Mouse (Mus musculus) lung, embryonic 15.5 days (tissue): ENCODE measurements around the gene Crb2. TPM values are rescaled to one million over a fixed set of nuclear protein-coding genes. Genes with fewer than 3 reads are reported as not detected.

Source experiments
- ATAC-seq: fragments of 200-750 bp; cut with Nextera tagmentation; 2 replicates; pipeline ENCODE4 v1.8.0; 2017; ENCODE audit warnings: moderate number of reproducible peaks, borderline replicate concordance; ENCODE audit not compliant: low FRiP score, low TSS enrichment; ENCODE audit errors: extremely low read depth
- H3K27ac ChIP-seq: fragments of 300-500 bp; sonication (generic); 2 replicates; pipeline ENCODE4 v1.5.1; 2015; ENCODE audit warnings: moderate library complexity, mild to moderate bottlenecking, inconsistent platforms
- H3K27me3 ChIP-seq: fragments of 300-500 bp; sonication (generic); 2 replicates; pipeline ENCODE4 v1.6.1; 2015; ENCODE audit warnings: inconsistent platforms
- H3K36me3 ChIP-seq: fragments of 300-500 bp; sonication (generic); 2 replicates; pipeline ENCODE4 v1.6.1; 2015; ENCODE audit warnings: inconsistent platforms
- H3K4me1 ChIP-seq: fragments of 300-500 bp; sonication (generic); 2 replicates; pipeline ENCODE4 v1.6.1; 2015; ENCODE audit warnings: inconsistent platforms
- H3K4me2 ChIP-seq: fragments of 300-500 bp; sonication (generic); 2 replicates; pipeline ENCODE4 v1.6.1; 2015; ENCODE audit warnings: inconsistent platforms, mild to moderate bottlenecking, moderate library complexity
- H3K4me3 ChIP-seq: fragments of 300-500 bp; sonication (generic); 2 replicates; pipeline ENCODE4 v1.5.1; 2015; ENCODE audit warnings: mild to moderate bottlenecking, inconsistent platforms
- H3K9ac ChIP-seq: fragments of 300-500 bp; sonication (generic); 2 replicates; pipeline ENCODE4 v1.6.1; 2015; ENCODE audit warnings: inconsistent platforms
- H3K9me3 ChIP-seq: fragments of 300-500 bp; sonication (generic); 2 replicates; pipeline ENCODE4 v1.6.1; 2016; ENCODE audit warnings: inconsistent platforms
- WGBS: fragments of 180-500 bp; shearing (Covaris S2); methylation state at CpG from one replicate; pipeline ENCODE4 v1.1.7; 2015; 5-methylcytosine and 5-hydroxymethylcytosine counted together
- polyA plus RNA-seq: library from polyadenylated mRNA; unstranded; fragments of >200 nt; fragmentation: Nextera tagmentation; extraction: Ambion mirVana; gene quantifications from 2 replicates; pipeline ENCODE4 v1.2.1, GENCODE M21; 2015

Gene Crb2
- polyA plus RNA-seq, 1 experiment from 2014 or later, result 1.3 TPM

- H3K27me3 ChIP-seq, result peaks cover 51% of the 10 kb centered on the region
- peak overlapping the region; percentile 69 for H3K27ac ChIP-seq
- H3K4me3 ChIP-seq, result no peak overlapping the region
- H3K36me3 ChIP-seq, result no peaks in the 10 kb centered on the region
- no peak overlapping the region for H3K9ac ChIP-seq
- 86% methylated on average over 5 of the region's 5 CpGs for WGBS
- H3K4me2 ChIP-seq, result no peak overlapping the region
- no peak for ATAC-seq
- peaks cover 13% of the 10 kb centered on the region for H3K4me1 ChIP-seq
- no peaks in the 10 kb centered on the region for H3K9me3 ChIP-seq
Measured at GRCm38 (mm10) chr2:37789029-37789428, 13.0 kb downstream of the Crb2 start.

DNA sequence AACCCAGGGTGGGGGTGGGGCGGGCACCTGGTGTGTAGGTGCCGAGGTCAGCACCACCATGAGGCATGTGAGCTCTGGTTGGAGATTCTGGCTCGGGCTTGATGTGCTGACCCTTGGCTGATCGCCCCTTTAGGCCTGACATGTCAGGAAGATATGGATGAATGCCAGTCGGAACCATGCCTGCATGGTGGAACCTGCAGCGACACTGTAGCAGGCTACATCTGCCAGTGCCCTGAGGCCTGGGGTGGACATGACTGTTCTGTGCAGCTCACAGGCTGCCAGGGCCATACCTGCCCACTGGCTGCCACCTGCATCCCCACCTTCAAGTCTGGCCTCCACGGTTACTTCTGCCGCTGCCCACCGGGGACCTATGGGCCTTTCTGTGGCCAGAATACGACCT lies 13.9 kb downstream of the Crb2 start:
- peaks cover 52% of the 10 kb centered on the region for H3K27me3 ChIP-seq
- H3K9ac ChIP-seq, result no peak overlapping the region
- no peak overlapping the region for H3K4me2 ChIP-seq
- no peaks in the 10 kb centered on the region for H3K36me3 ChIP-seq
- WGBS, result 88% methylated on average over 10 of the region's 10 CpGs
- no peak overlapping the region for H3K4me3 ChIP-seq
- H3K27ac ChIP-seq, result no peak overlapping the region
- no peaks in the 10 kb centered on the region for H3K9me3 ChIP-seq
- peaks cover 13% of the 10 kb centered on the region for H3K4me1 ChIP-seq
- no peak for ATAC-seq

DNA sequence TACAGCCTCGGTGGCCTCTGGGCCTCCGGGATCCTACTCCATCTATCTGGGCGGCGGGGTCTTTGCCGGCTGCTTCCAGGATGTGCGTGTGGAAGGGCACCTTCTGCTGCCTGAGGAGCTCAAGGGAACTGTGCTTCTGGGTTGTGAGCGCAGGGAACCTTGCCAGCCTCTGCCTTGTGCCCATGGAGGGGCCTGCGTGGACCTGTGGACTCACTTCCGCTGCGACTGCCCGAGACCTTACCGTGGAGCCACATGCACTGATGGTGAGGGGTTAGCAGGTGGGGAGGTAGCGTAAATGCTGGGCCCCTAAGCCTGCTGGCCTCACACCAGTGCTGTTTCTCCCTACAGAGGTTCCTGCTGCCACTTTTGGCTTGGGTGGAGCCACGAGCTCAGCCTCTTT lies 14.7 kb downstream of the Crb2 start:
- Histone ChIP-seq H3K27me3 (peaks cover 52% of the 10 kb centered on the region), H3K4me1 (peaks cover 13% of the 10 kb centered on the region), H3K36me3 (no peaks in the 10 kb centered on the region), H3K27ac (no peak overlapping the region), H3K9me3 (no peaks in the 10 kb centered on the region), H3K4me2 (no peak overlapping the region), H3K4me3 (no peak overlapping the region), H3K9ac (no peak overlapping the region)
- ATAC-seq, result no peak
- 90% methylated on average over 14 of the region's 14 CpGs for WGBS

DNA sequence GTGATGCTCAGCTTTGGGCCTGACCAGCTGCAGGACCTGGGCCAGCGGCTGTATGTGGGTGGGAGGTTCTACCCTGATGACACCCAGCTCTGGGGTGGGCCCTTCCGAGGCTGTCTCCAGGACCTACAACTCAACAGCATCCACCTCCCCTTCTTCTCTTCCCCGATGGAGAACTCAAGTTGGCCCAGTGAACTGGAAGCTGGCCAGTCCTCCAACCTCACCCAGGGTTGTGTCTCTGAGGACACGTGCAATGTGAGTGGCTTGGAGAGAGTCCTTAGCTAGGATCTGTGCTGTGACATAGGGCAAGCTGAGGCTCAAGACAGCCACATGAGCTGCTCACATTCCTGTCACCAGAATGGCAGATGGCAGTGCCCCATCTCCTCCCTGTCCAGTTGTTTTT lies 15.3 kb downstream of the Crb2 start:
- Histone ChIP-seq H3K4me1 (peaks cover 13% of the 10 kb centered on the region), H3K27ac (no peak overlapping the region), H3K9me3 (no peaks in the 10 kb centered on the region), H3K4me3 (no peak overlapping the region), H3K36me3 (no peaks in the 10 kb centered on the region), H3K9ac (no peak overlapping the region), H3K4me2 (no peak overlapping the region), H3K27me3 (peaks cover 47% of the 10 kb centered on the region)
- ATAC-seq, result no peak
- 76% methylated on average over 4 of the region's 4 CpGs for WGBS

GRCm38 (mm10) chr2:37796021-37796420 lies 20.0 kb downstream of the Crb2 start:
- no peak overlapping the region for H3K4me3 ChIP-seq
- H3K36me3 ChIP-seq, result no peaks in the 10 kb centered on the region
- H3K9ac ChIP-seq, result no peak overlapping the region
- H3K4me1 ChIP-seq, result no peaks in the 10 kb centered on the region
- 26% methylated on average over 1 of the region's 1 CpGs for WGBS
- ATAC-seq, result no peak
- no peak overlapping the region for H3K4me2 ChIP-seq
- H3K27me3 ChIP-seq, result peaks cover 31% of the 10 kb centered on the region
- no peaks in the 10 kb centered on the region for H3K9me3 ChIP-seq
- H3K27ac ChIP-seq, result no peak overlapping the region

DNA sequence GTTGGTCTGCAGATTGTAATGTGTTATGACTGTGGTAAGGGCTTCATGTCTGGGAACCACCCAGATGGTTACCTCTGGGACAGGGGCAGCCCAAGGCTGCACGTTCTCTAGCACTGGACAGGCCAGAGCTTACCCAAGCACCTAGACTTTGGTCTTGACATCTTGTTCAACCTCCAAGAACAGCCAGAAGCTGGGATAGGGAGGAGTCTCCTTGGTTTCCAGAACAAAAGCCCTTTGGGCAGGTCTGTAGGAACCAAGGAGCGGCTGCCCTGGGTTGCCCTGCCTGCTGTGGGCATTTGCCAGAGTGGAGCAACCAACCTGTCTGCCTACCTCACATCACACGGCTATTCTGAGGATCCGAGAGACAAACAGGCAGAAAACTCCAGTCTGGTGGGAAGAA lies 21.0 kb downstream of the Crb2 start:
- Histone ChIP-seq H3K9ac (no peak overlapping the region), H3K27ac (no peak overlapping the region), H3K36me3 (no peaks in the 10 kb centered on the region), H3K9me3 (no peaks in the 10 kb centered on the region), H3K4me2 (no peak overlapping the region), H3K4me3 (no peak overlapping the region), H3K4me1 (no peaks in the 10 kb centered on the region), H3K27me3 (peaks cover 28% of the 10 kb centered on the region)
- WGBS, result 81% methylated on average over 4 of the region's 4 CpGs
- ATAC-seq, result no peak

- no peak overlapping the region for H3K27ac ChIP-seq
- H3K36me3 ChIP-seq, result no peaks in the 10 kb centered on the region
- no peak for ATAC-seq
- no peak overlapping the region for H3K9ac ChIP-seq
- no peaks in the 10 kb centered on the region for H3K4me1 ChIP-seq
- H3K27me3 ChIP-seq, result peaks cover 8% of the 10 kb centered on the region
- no peak overlapping the region for H3K4me2 ChIP-seq
- H3K9me3 ChIP-seq, result no peaks in the 10 kb centered on the region
- H3K4me3 ChIP-seq, result no peak overlapping the region
- 52% methylated on average over 6 of the region's 6 CpGs for WGBS
Measured at GRCm38 (mm10) chr2:37799137-37799536, 23.1 kb downstream of the Crb2 start.

DNA sequence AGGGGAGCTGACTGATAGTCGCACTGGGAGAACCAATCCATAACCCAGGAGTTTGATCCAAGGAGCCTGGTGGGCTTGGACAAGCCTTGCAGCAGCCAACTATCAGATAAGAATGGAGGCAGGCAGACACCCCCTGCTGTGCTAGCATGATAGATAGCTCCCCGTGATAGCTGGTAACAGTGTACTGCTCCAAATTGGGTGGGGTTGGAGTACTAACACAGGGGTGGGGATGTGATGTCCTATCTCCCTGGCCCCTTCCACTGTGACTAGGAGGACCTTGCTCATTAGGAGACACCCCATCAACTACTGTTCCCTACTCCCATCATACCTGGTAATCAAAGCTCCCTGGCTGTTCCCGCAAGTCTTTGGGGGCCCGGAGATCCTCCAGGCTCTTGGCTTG lies 25.6 kb downstream of the Crb2 start:
- Histone ChIP-seq H3K36me3 (no peaks in the 10 kb centered on the region), H3K9ac (no peak overlapping the region), H3K4me1 (no peaks in the 10 kb centered on the region), H3K27me3 (no peaks in the 10 kb centered on the region), H3K4me2 (no peak overlapping the region), H3K27ac (no peak overlapping the region), H3K9me3 (no peaks in the 10 kb centered on the region), H3K4me3 (no peak overlapping the region)
- 84% methylated on average over 4 of the region's 4 CpGs for WGBS
- ATAC-seq, result no peak

DNA sequence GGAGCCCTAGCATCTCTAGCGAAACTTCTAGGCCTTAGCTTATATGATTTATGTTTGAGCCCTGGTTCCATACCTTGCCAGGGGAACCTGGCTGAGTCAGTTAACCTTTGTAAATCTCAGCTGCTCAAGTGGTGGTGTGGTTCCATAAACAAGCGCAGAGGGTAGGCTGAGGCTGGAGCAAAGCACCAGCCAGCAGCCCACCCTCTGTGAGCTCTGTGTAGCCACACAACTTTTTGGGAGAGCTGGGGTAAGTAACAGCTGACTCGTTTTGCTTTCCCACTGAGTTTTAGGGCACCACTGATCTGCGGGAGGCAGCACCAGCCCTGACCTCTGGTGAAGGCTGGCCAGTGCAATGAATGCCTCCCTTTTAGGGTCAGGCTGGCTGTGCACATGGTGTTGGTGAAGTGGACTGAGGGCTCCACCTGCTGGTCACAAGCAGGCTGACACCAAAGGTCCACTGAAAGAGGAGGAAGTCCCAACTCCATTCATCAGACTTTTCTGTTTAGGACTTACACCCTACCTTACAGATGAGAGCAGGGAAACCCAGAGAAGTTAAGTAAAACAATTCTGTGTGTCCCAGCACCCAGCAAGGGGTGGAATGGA lies 26.7 kb downstream of the Crb2 start:
- H3K36me3 ChIP-seq, result no peaks in the 10 kb centered on the region
- H3K27me3 ChIP-seq, result no peaks in the 10 kb centered on the region
- H3K4me2 ChIP-seq, result no peak overlapping the region
- no peaks in the 10 kb centered on the region for H3K9me3 ChIP-seq
- H3K4me3 ChIP-seq, result no peak overlapping the region
- 0 out of 2 replicates have a peak, but pooled peaks have one; percentile 28 for ATAC-seq
- H3K27ac ChIP-seq, result no peak overlapping the region
- no peak overlapping the region for H3K9ac ChIP-seq
- 48% methylated on average over 4 of the region's 4 CpGs for WGBS
- H3K4me1 ChIP-seq, result no peaks in the 10 kb centered on the region

DNA sequence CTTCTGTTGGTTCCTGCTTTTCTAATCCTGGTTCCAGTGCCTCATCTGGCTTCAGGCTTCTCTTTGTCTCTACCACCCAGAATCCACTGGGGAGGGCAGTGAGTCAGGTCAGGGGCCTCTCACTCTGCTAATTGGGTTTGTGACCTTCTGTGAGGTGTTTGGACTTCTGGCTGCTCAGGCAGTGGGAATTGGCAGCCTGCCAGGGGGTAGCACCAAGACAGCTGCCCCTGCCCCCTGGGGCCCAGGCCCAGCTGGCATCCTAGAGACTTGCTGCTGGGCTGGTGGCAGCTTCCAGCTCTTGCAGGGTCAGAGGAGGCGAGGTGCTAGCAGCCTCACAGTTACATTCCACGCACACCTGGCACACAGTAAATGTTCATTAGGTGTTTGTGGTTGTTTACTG lies 35.6 kb downstream of the Crb2 start:
- 75% methylated on average over 2 of the region's 2 CpGs for WGBS

DNA sequence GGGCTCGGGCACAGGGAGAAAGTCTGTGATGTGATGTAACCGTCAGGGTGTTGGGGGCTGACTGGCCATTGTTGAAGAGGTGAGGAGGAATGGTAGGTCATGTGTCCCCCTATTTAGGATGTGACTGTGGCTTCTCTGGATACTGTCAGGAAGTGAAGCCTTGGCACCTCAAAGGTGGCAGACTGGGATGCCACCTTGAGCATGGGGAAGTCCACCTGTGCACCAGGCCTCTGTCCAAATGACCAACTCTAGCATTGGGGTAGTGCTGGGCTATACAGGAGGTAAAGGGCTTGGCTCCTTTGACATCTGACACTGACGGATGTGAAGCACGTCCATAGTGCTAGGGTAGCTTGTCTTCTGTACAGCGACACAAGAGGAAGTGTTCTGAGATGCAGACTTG lies 36.4 kb downstream of the Crb2 start:
- Histone ChIP-seq H3K4me1 (0 out of 2 replicates have a peak, but pooled peaks cover 4% of the 10 kb centered on the region), H3K4me3 (no peak overlapping the region), H3K27me3 (no peaks in the 10 kb centered on the region), H3K36me3 (no peaks in the 10 kb centered on the region), H3K9me3 (no peaks in the 10 kb centered on the region), H3K9ac (no peak overlapping the region), H3K27ac (no peak overlapping the region), H3K4me2 (no peak overlapping the region)
- WGBS, result 74% methylated on average over 5 of the region's 5 CpGs
- ATAC-seq, result no peak

More for the DNA sequence above, 35.6 kb downstream of the Crb2 start:
- Histone ChIP-seq H3K36me3 (no peaks in the 10 kb centered on the region), H3K27me3 (no peaks in the 10 kb centered on the region), H3K4me1 (0 out of 2 replicates have a peak, but pooled peaks cover 4% of the 10 kb centered on the region), H3K9me3 (no peaks in the 10 kb centered on the region), H3K9ac (no peak overlapping the region), H3K27ac (no peak overlapping the region), H3K4me2 (no peak overlapping the region), H3K4me3 (no peak overlapping the region)
- no peak for ATAC-seq

GRCm38 (mm10) chr2:37814820-37815361 lies 38.8 kb downstream of the Crb2 start:
- no peak for ATAC-seq

More at GRCm38 (mm10) chr2:37814820-37815361, 38.8 kb downstream of the Crb2 start:
- H3K9ac ChIP-seq, result no peak overlapping the region
- H3K27me3 ChIP-seq, result no peaks in the 10 kb centered on the region
- 0 out of 2 replicates have a peak, but pooled peaks cover 4% of the 10 kb centered on the region for H3K4me1 ChIP-seq
- no peaks in the 10 kb centered on the region for H3K36me3 ChIP-seq
- no peak overlapping the region for H3K27ac ChIP-seq
- H3K9me3 ChIP-seq, result no peaks in the 10 kb centered on the region
- WGBS, result 72% methylated on average over 8 of the region's 8 CpGs
- no peak overlapping the region for H3K4me3 ChIP-seq
- H3K4me2 ChIP-seq, result no peak overlapping the region
